Mouse (Mus musculus): ENCODE data around the gene Cdc42se2. TPM values are rescaled to one million over a fixed set of nuclear protein-coding genes. Genes with fewer than 3 reads are reported as not detected.

The Cdc42se2 gene
- polyA plus RNA-seq, 1 experiment from 2014 or later = 32.3 TPM

GRCm38 (mm10) chr11:54786858-54787487, 502 bp downstream of the Cdc42se2 start:
- Histone ChIP-seq H3K4me2 (replicated peaks; ENCODE audit: low read depth) (peak overlapping the region; percentile 75), H3K9me3 (ENCODE audit: control insufficient read depth, low read length) (no peaks in the 10 kb centered on the region), H3K9ac (ENCODE audit: low read length) (peak overlapping the region; percentile 92), H3K27me3 (ENCODE audit: control insufficient read depth, insufficient read depth, low read length) (no peaks in the 10 kb centered on the region), H3K4me1 (replicated peaks; ENCODE audit: control insufficient read depth, insufficient read depth) (no peaks in the 10 kb centered on the region), H3K4me3 (ENCODE audit: low read depth, low read length) (peak overlapping the region; percentile 95), H3K27ac (replicated peaks) (peak overlapping the region; percentile 99), H3K36me3 (ENCODE audit: control insufficient read depth, insufficient read depth, low read length) (no peaks in the 10 kb centered on the region)
- WGBS = under 1% methylated on average over 45 of the region's 54 CpGs
- peak; percentile 70 for DNase-seq (ENCODE audit: low spot score)
- no peak for TF ChIP-seq EP300 (optimal IDR thresholded peaks at IDR 0.05)
- TF ChIP-seq CTCF (IDR thresholded peaks at IDR 0.05; ENCODE audit: low read depth) = no peak
- peak; percentile 86 for ATAC-seq (ENCODE audit: low FRiP score, low TSS enrichment)

GRCm38 (mm10) chr11:54785566-54785965, 1.9 kb downstream of the Cdc42se2 start:
- no peak overlapping the region for H3K4me2 ChIP-seq (replicated peaks; ENCODE audit: low read depth)
- ATAC-seq (ENCODE audit: low FRiP score, low TSS enrichment) = no peak
- 89% methylated on average over 3 of the region's 3 CpGs for WGBS

GRCm38 (mm10) chr11:54784436-54784835, 3.0 kb downstream of the Cdc42se2 start:
- WGBS = 87% methylated on average over 3 of the region's 3 CpGs
- H3K9ac ChIP-seq (ENCODE audit: low read length) = no peak overlapping the region

More at GRCm38 (mm10) chr11:54785566-54785965, 1.9 kb downstream of the Cdc42se2 start:
- H3K4me3 ChIP-seq (ENCODE audit: low read depth, low read length) = no peak overlapping the region
- H3K36me3 ChIP-seq (ENCODE audit: control insufficient read depth, insufficient read depth, low read length) = no peaks in the 10 kb centered on the region
- DNase-seq (ENCODE audit: low spot score) = no peak
- H3K27ac ChIP-seq (replicated peaks) = no peak overlapping the region
- no peaks in the 10 kb centered on the region for H3K9me3 ChIP-seq (ENCODE audit: control insufficient read depth, low read length)
- H3K4me1 ChIP-seq (replicated peaks; ENCODE audit: control insufficient read depth, insufficient read depth) = no peaks in the 10 kb centered on the region
- TF ChIP-seq CTCF (IDR thresholded peaks at IDR 0.05; ENCODE audit: low read depth) (peak; percentile 21; the same call in 1 of the 2 replicates), EP300 (optimal IDR thresholded peaks at IDR 0.05) (no peak)
- H3K27me3 ChIP-seq (ENCODE audit: control insufficient read depth, insufficient read depth, low read length) = no peaks in the 10 kb centered on the region
- H3K9ac ChIP-seq (ENCODE audit: low read length) = no peak overlapping the region

GRCm38 (mm10) chr11:54782253-54782652, 5.2 kb downstream of the Cdc42se2 start:
- WGBS = 71% methylated on average over 6 of the region's 6 CpGs
- DNase-seq (ENCODE audit: low spot score) (no peak), ATAC-seq (ENCODE audit: low FRiP score, low TSS enrichment) (no peak)
- Histone ChIP-seq H3K36me3 (ENCODE audit: control insufficient read depth, insufficient read depth, low read length) (no peaks in the 10 kb centered on the region), H3K27me3 (ENCODE audit: control insufficient read depth, insufficient read depth, low read length) (no peaks in the 10 kb centered on the region), H3K27ac (replicated peaks) (no peak overlapping the region), H3K9ac (ENCODE audit: low read length) (no peak overlapping the region), H3K4me2 (replicated peaks; ENCODE audit: low read depth) (no peak overlapping the region), H3K9me3 (ENCODE audit: control insufficient read depth, low read length) (no peaks in the 10 kb centered on the region), H3K4me3 (ENCODE audit: low read depth, low read length) (no peak overlapping the region), H3K4me1 (replicated peaks; ENCODE audit: control insufficient read depth, insufficient read depth) (no peaks in the 10 kb centered on the region; the same call in 1 of the 2 replicates)
- TF ChIP-seq CTCF (IDR thresholded peaks at IDR 0.05; ENCODE audit: low read depth) = no peak
- TF ChIP-seq EP300 (optimal IDR thresholded peaks at IDR 0.05) = no peak

More at GRCm38 (mm10) chr11:54784436-54784835, 3.0 kb downstream of the Cdc42se2 start:
- no peak overlapping the region for H3K27ac ChIP-seq (replicated peaks)
- H3K36me3 ChIP-seq (ENCODE audit: control insufficient read depth, insufficient read depth, low read length) = no peaks in the 10 kb centered on the region
- ATAC-seq (ENCODE audit: low FRiP score, low TSS enrichment) (no peak), DNase-seq (ENCODE audit: low spot score) (no peak)
- H3K4me3 ChIP-seq (ENCODE audit: low read depth, low read length) = no peak overlapping the region
- H3K9me3 ChIP-seq (ENCODE audit: control insufficient read depth, low read length) = no peaks in the 10 kb centered on the region
- no peaks in the 10 kb centered on the region for H3K4me1 ChIP-seq (replicated peaks; ENCODE audit: control insufficient read depth, insufficient read depth)
- H3K4me2 ChIP-seq (replicated peaks; ENCODE audit: low read depth) = no peak overlapping the region
- H3K27me3 ChIP-seq (ENCODE audit: control insufficient read depth, insufficient read depth, low read length) = no peaks in the 10 kb centered on the region
- TF ChIP-seq CTCF (IDR thresholded peaks at IDR 0.05; ENCODE audit: low read depth) (no peak), EP300 (optimal IDR thresholded peaks at IDR 0.05) (no peak)

GRCm38 (mm10) chr11:54779946-54780345, 7.5 kb downstream of the Cdc42se2 start:
- H3K4me1 ChIP-seq (replicated peaks; ENCODE audit: control insufficient read depth, insufficient read depth) = no peaks in the 10 kb centered on the region; the same call in 1 of the 2 replicates
- no peak overlapping the region for H3K4me3 ChIP-seq (ENCODE audit: low read depth, low read length)
- ATAC-seq (ENCODE audit: low FRiP score, low TSS enrichment) = no peak
- no peaks in the 10 kb centered on the region for H3K36me3 ChIP-seq (ENCODE audit: control insufficient read depth, insufficient read depth, low read length)
- no peak for DNase-seq (ENCODE audit: low spot score)
- WGBS = 100% methylated on average over 1 of the region's 1 CpGs
- no peak overlapping the region for H3K4me2 ChIP-seq (replicated peaks; ENCODE audit: low read depth)
- no peaks in the 10 kb centered on the region for H3K9me3 ChIP-seq (ENCODE audit: control insufficient read depth, low read length)
- no peak for TF ChIP-seq EP300 (optimal IDR thresholded peaks at IDR 0.05)
- TF ChIP-seq CTCF (IDR thresholded peaks at IDR 0.05; ENCODE audit: low read depth) = no peak
- H3K9ac ChIP-seq (ENCODE audit: low read length) = no peak overlapping the region
- no peak overlapping the region for H3K27ac ChIP-seq (replicated peaks)
- H3K27me3 ChIP-seq (ENCODE audit: control insufficient read depth, insufficient read depth, low read length) = no peaks in the 10 kb centered on the region

GRCm38 (mm10) chr11:54778131-54778844, 9.2 kb downstream of the Cdc42se2 start:
- Histone ChIP-seq H3K36me3 (ENCODE audit: control insufficient read depth, insufficient read depth, low read length) (no peaks in the 10 kb centered on the region), H3K27ac (replicated peaks) (no peak overlapping the region), H3K4me3 (ENCODE audit: low read depth, low read length) (no peak overlapping the region), H3K9me3 (ENCODE audit: control insufficient read depth, low read length) (no peaks in the 10 kb centered on the region), H3K4me1 (replicated peaks; ENCODE audit: control insufficient read depth, insufficient read depth) (no peaks in the 10 kb centered on the region; the same call in 1 of the 2 replicates), H3K9ac (ENCODE audit: low read length) (no peak overlapping the region), H3K4me2 (replicated peaks; ENCODE audit: low read depth) (no peak overlapping the region), H3K27me3 (ENCODE audit: control insufficient read depth, insufficient read depth, low read length) (no peaks in the 10 kb centered on the region)
- 43% methylated on average over 1 of the region's 1 CpGs for WGBS
- ATAC-seq (ENCODE audit: low FRiP score, low TSS enrichment) (no peak), DNase-seq (ENCODE audit: low spot score) (no peak)
- TF ChIP-seq EP300 (optimal IDR thresholded peaks at IDR 0.05) = no peak
- no peak for TF ChIP-seq CTCF (IDR thresholded peaks at IDR 0.05; ENCODE audit: low read depth)

Measured in stomach, postnatal 0 days (tissue).